Comparison of ENCODE assay signal across 8 mouse cellular contexts in the genomic region with DNA sequence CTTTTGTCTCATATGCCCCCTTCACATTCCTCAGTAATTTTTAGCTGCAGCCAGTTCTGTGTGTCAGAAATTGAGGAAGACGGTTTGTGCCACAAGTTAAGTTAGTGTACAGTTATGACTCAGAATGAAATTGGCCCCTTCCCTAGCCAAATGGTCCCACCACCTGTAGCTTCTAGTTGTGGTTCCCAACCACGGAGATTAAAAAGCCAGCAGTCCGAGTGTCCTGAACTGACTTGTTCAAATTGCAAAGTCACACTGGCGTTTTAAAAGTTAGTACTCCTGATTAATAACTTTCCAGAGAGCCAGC. TPM values are rescaled to one million over a fixed set of nuclear protein-coding genes. Genes with fewer than 3 reads are reported as not detected.
DNase-seq lines count a peak whose midpoint lies in the region; ATAC-seq and TF ChIP-seq lines count a peak whose summit lies in the region.

No protein-coding gene starts in this region.

- TF ChIP-seq EP300 in CH12.LX (IDR thresholded peaks at IDR 0.05; ENCODE audit: low read length) = peak; percentile 94

- peak overlapping the region; percentile 98 for H3K4me2 ChIP-seq in CH12.LX (ENCODE audit: insufficient read depth, low read depth, poor library complexity, severe bottlenecking)
- peak overlapping the region; percentile 66 for H3K4me2 ChIP-seq in forebrain, embryonic 14.5 days (ENCODE audit: low read length)
- peak overlapping the region; percentile 75 for H3K4me2 ChIP-seq in limb, embryonic 14.5 days (replicated peaks; ENCODE audit: low read depth, low read length, severe bottlenecking)

- in situ Hi-C loops in CH12.LX (cut with MboI; ENCODE audit: low pct_ligation_motif_present, low pct_unique_long_range_greater_than_20kb, low sequenced_read_pairs) = no loop called here

- no peak for TF ChIP-seq RAD21 in CH12.LX (IDR thresholded peaks at IDR 0.05; ENCODE audit: low read depth, low read length)

- peak overlapping the region; percentile 85 to 98 (median 88) for H3K4me3 ChIP-seq in CH12.LX (replicated peaks in 1 of 3; ENCODE audit: low read depth in 2 of 3, low read length in 2 of 3, poor library complexity in 1 of 3)
- peak overlapping the region; percentile 91 for H3K4me3 ChIP-seq in forebrain, embryonic 14.5 days (ENCODE audit: low read depth, low read length)
- H3K4me3 ChIP-seq in limb, embryonic 14.5 days (replicated peaks; ENCODE audit: low read length) = peak overlapping the region; percentile 55

- no peaks in the 10 kb centered on the region for H3K9me3 ChIP-seq in CH12.LX (replicated peaks; ENCODE audit: low read length)
- no peaks in the 10 kb centered on the region; the same call in 1 of the 2 replicates for H3K9me3 ChIP-seq in forebrain, embryonic 14.5 days (replicated peaks; ENCODE audit: control insufficient read depth, low read length)
- H3K9me3 ChIP-seq in limb, embryonic 14.5 days (ENCODE audit: control insufficient read depth, low read length) = peaks cover 2% of the 10 kb centered on the region; the same call in 1 of the 2 replicates

- H3K4me1 ChIP-seq in CH12.LX (ENCODE audit: control insufficient read depth in 1 of 2, insufficient read depth in 2 of 2) = peaks cover 0 to 35% of the 10 kb centered on the region in 2 experiments; a peak in 2 of 4 replicates
- peaks cover 12% of the 10 kb centered on the region for H3K4me1 ChIP-seq in forebrain, embryonic 14.5 days (ENCODE audit: control insufficient read depth, insufficient read depth, low read length)
- H3K4me1 ChIP-seq in limb, embryonic 14.5 days (ENCODE audit: control insufficient read depth, insufficient read depth, low read length) = peaks cover 14% of the 10 kb centered on the region

- WGBS in forebrain, embryonic 14.5 days = 12% methylated on average over 4 of the region's 4 CpGs
- WGBS in limb, embryonic 14.5 days = 4% methylated on average over 4 of the region's 4 CpGs

- no peak for TF ChIP-seq POLR2A in CH12.LX (IDR thresholded peaks at IDR 0.05; ENCODE audit: low read depth, low read length)
- no peak for TF ChIP-seq POLR2A in limb, embryonic 14.5 days (IDR thresholded peaks at IDR 0.05; ENCODE audit: borderline replicate concordance, extremely low read depth, insufficient read depth, insufficient read length)

- dilution Hi-C loops in CH12.LX (cut with MboI; ENCODE audit: extremely low pct_ligation_motif_present, extremely low pct_unique_long_range_greater_than_20kb, low sequenced_read_pairs) = no loop called here

- peak; percentile 16 for DNase-seq in cerebellum, adult 9-11 months
- no peak for DNase-seq in cerebellum, adult 11 months
- peak; percentile 72 for DNase-seq in CH12.LX (ENCODE audit: extremely low read depth)
- DNase-seq in forebrain, embryonic 14.5 days (ENCODE audit: low spot score) = no peak
- no peak for DNase-seq in limb, embryonic 14.5 days (ENCODE audit: low spot score)
- DNase-seq in natural killer cell, adult 2 months (ENCODE audit: low spot score in 2 of 2) = peak; percentile 2 to 3
- DNase-seq in left cerebral cortex, adult 8-10 months (ENCODE audit: low spot score in 2 of 2) = no peak
- no peak for DNase-seq in right cerebral cortex, postnatal 14 days

- ATAC-seq in forebrain, embryonic 14.5 days = no peak
- no peak for ATAC-seq in limb, embryonic 14.5 days (ENCODE audit: low FRiP score, low read depth)

- H3K9ac ChIP-seq in CH12.LX (ENCODE audit: insufficient read depth, low read depth) = peak overlapping the region; percentile 74
- peak overlapping the region; percentile 92 for H3K9ac ChIP-seq in forebrain, embryonic 14.5 days (ENCODE audit: low read length)
- H3K9ac ChIP-seq in limb, embryonic 14.5 days (ENCODE audit: low read depth, low read length, severe bottlenecking) = peak overlapping the region; percentile 71

- H3K27ac ChIP-seq in CH12.LX (ENCODE audit: insufficient read depth, low read depth) = peak overlapping the region; percentile 70
- no peak overlapping the region for H3K27ac ChIP-seq in forebrain, embryonic 14.5 days (ENCODE audit: low read depth, low read length)
- H3K27ac ChIP-seq in limb, embryonic 14.5 days (replicated peaks; ENCODE audit: low read depth, low read length) = peak overlapping the region; percentile 94

- peaks cover 12% of the 10 kb centered on the region; the same call in 1 of the 2 replicates for H3K79me2 ChIP-seq in CH12.LX (replicated peaks; ENCODE audit: control insufficient read depth, extremely low read depth, insufficient read depth, poor library complexity, severe bottlenecking)

- H3K36me3 ChIP-seq in CH12.LX (replicated peaks in 1 of 2; ENCODE audit: control insufficient read depth in 1 of 2, insufficient read depth in 1 of 2, low read length in 1 of 2) = peaks cover 3 to 14% of the 10 kb centered on the region in 2 experiments
- peaks cover 6% of the 10 kb centered on the region; the same call in 1 of the 2 replicates for H3K36me3 ChIP-seq in forebrain, embryonic 14.5 days (ENCODE audit: control insufficient read depth, insufficient read depth, low read length)
- H3K36me3 ChIP-seq in limb, embryonic 14.5 days (ENCODE audit: control insufficient read depth, insufficient read depth, low read length) = peaks cover 3% of the 10 kb centered on the region; the same call in 1 of the 2 replicates

- TF ChIP-seq CTCF in CH12.LX (conservative IDR thresholded peaks at IDR 0.05 in 1 of 2, IDR thresholded peaks at IDR 0.05 in 1 of 2; ENCODE audit: low read depth in 2 of 2, low read length in 2 of 2) = no peak

- H3K27me3 ChIP-seq in CH12.LX (replicated peaks) = no peaks in the 10 kb centered on the region
- H3K27me3 ChIP-seq in forebrain, embryonic 14.5 days (replicated peaks; ENCODE audit: control insufficient read depth, insufficient read depth, low read length) = no peaks in the 10 kb centered on the region
- H3K27me3 ChIP-seq in limb, embryonic 14.5 days (ENCODE audit: control insufficient read depth, insufficient read depth, low read length) = no peaks in the 10 kb centered on the region

TF ChIP-seq in CH12.LX, 34 proteins besides CTCF, POLR2A, EP300 and RAD21 (continues in another document):
- TF ChIP-seq BHLHE40 (IDR thresholded peaks at IDR 0.05; ENCODE audit: low read depth, low read length) = peak; percentile 56; the same call in 1 of the 2 replicates
- TF ChIP-seq E2F4 (IDR thresholded peaks at IDR 0.05; ENCODE audit: insufficient replicate concordance, low read depth, low read length) = no peak
- TF ChIP-seq NELFE (IDR thresholded peaks at IDR 0.05; ENCODE audit: low read depth, low read length) = no peak
- TF ChIP-seq JUND (conservative IDR thresholded peaks at IDR 0.05; ENCODE audit: low read depth, low read length) = peak; percentile 95
- 0 out of 2 replicates have a peak, but pooled peaks have one; percentile 44 for TF ChIP-seq MYC (IDR thresholded peaks at IDR 0.05; ENCODE audit: low read depth, low read length)
- no peak for TF ChIP-seq KAT2A (IDR thresholded peaks at IDR 0.05; ENCODE audit: insufficient replicate concordance, low read length)
- peak; percentile 50; the same call in 1 of the 2 replicates for TF ChIP-seq ETS1 (conservative IDR thresholded peaks at IDR 0.05; ENCODE audit: low read depth, low read length)
- peak; percentile 81 for TF ChIP-seq JUN (IDR thresholded peaks at IDR 0.05; ENCODE audit: insufficient read depth, low read depth, low read length)
- no peak for TF ChIP-seq TBP (conservative IDR thresholded peaks at IDR 0.05; ENCODE audit: low read depth, low read length)
- TF ChIP-seq USF2 (conservative IDR thresholded peaks at IDR 0.05; ENCODE audit: low read depth, low read length) = no peak
- 0 out of 2 replicates have a peak, but pooled peaks have one; percentile 53 for TF ChIP-seq MEF2A (IDR thresholded peaks at IDR 0.05; ENCODE audit: borderline replicate concordance, low read depth, low read length)
- TF ChIP-seq MAX (IDR thresholded peaks at IDR 0.05; ENCODE audit: low read length) = no peak
- no peak for TF ChIP-seq GABPA (IDR thresholded peaks at IDR 0.05; ENCODE audit: insufficient replicate concordance, low read depth, low read length)
- no peak for TF ChIP-seq ZNF384 (IDR thresholded peaks at IDR 0.05; ENCODE audit: low read depth, low read length)
- no peak for TF ChIP-seq USF1 (IDR thresholded peaks at IDR 0.05; ENCODE audit: low read depth, low read length)
- TF ChIP-seq IRF4 (IDR thresholded peaks at IDR 0.05; ENCODE audit: low read depth, low read length) = peak; percentile 97
- peak; percentile 83 for TF ChIP-seq TCF12 (IDR thresholded peaks at IDR 0.05; ENCODE audit: low read depth, low read length)
- TF ChIP-seq MAZ (IDR thresholded peaks at IDR 0.05; ENCODE audit: low read depth, low read length) = peak; percentile 79
- TF ChIP-seq NRF1 (IDR thresholded peaks at IDR 0.05; ENCODE audit: low read depth, low read length) = no peak
- peak; percentile 55; the same call in 1 of the 2 replicates for TF ChIP-seq MAFK (IDR thresholded peaks at IDR 0.05; ENCODE audit: insufficient replicate concordance, low read length)
- TF ChIP-seq CHD1 (IDR thresholded peaks at IDR 0.05; ENCODE audit: low read depth, low read length) = no peak
- peak; percentile 86; the same call in 1 of the 2 replicates for TF ChIP-seq RCOR1 (conservative IDR thresholded peaks at IDR 0.05; ENCODE audit: low read depth, low read length)
- TF ChIP-seq POLR2AphosphoS2 (IDR thresholded peaks at IDR 0.05; ENCODE audit: low read depth, low read length) = no peak
- TF ChIP-seq SMC3 (IDR thresholded peaks at IDR 0.05; ENCODE audit: low read depth, low read length) = no peak
- TF ChIP-seq CHD2 (IDR thresholded peaks at IDR 0.05; ENCODE audit: low read length) = peak; percentile 44; the same call in 1 of the 2 replicates

RNA-seq across cellular contexts. Expression of gene Phkb, which starts 0.7 kb away (rescaled TPM):
- total RNA-seq in CH12.LX (2012; rRNA removed) (19.6 and 20.9 TPM in 2 replicates), CH12.LX (2014; rRNA removed) (23.5 and 26.2 TPM in 2 replicates)
- 22.9 and 25.4 TPM in 2 replicates for polyA plus RNA-seq in CH12.LX (2012; ENCODE audit: insufficient read length, low read depth)
- polyA plus RNA-seq in forebrain, embryonic 14.5 days (2014; fragmentation: Nextera tagmentation; extraction: Ambion mirVana) = 33.1 and 34.1 TPM in 2 replicates
- polyA plus RNA-seq in limb, embryonic 14.5 days (2012; rRNA removed) = 27.6 and 30.9 TPM in 2 replicates
- polyA plus RNA-seq in limb, embryonic 14.5 days (2014; fragmentation: Nextera tagmentation; extraction: Ambion mirVana) = 53.2 and 66.2 TPM in 2 replicates
- total RNA-seq in left cerebral cortex, adult 8-10 months (2022) = 10 to 100 TPM; 45.5 to 51.1 (median 48.8) TPM

RNA-seq across cellular contexts. Expression of gene Itfg1, which starts 0.7 kb away (rescaled TPM):
- total RNA-seq in CH12.LX (2012; rRNA removed) (26.2 and 26.6 TPM in 2 replicates), CH12.LX (2014; rRNA removed) (55.3 and 58.9 TPM in 2 replicates)
- 25.1 and 26.7 TPM in 2 replicates for polyA plus RNA-seq in CH12.LX (2012; ENCODE audit: insufficient read length, low read depth)
- 173 and 191 TPM in 2 replicates for polyA plus RNA-seq in forebrain, embryonic 14.5 days (2014; fragmentation: Nextera tagmentation; extraction: Ambion mirVana)
- 37.8 and 38.8 TPM in 2 replicates for polyA plus RNA-seq in limb, embryonic 14.5 days (2012; rRNA removed)
- polyA plus RNA-seq in limb, embryonic 14.5 days (2014; fragmentation: Nextera tagmentation; extraction: Ambion mirVana) = 77.0 and 81.5 TPM in 2 replicates
- total RNA-seq in left cerebral cortex, adult 8-10 months (2022) = 100 to 1,000 TPM; 169 to 204 (median 183) TPM

Comparison
In these comparisons a context has a peak if more than half of its experiments do, and no peak if none do; other contexts are left out.
1. DNase-seq: peak in cerebellum, adult 9-11 months (single experiment), CH12.LX (single experiment) and natural killer cell, adult 2 months (2 of 2); none in cerebellum, adult 11 months (single experiment), forebrain, embryonic 14.5 days (single experiment), limb, embryonic 14.5 days (single experiment), left cerebral cortex, adult 8-10 months (0 of 2) and right cerebral cortex, postnatal 14 days (single experiment).
2. Peak in every context shown above with its lines, with median percentiles within 50 percentile points of each other: H3K4me2 ChIP-seq, H3K4me3 ChIP-seq and H3K9ac ChIP-seq.